ENCODE assay signal across 17 mouse cellular contexts in the genomic region with DNA sequence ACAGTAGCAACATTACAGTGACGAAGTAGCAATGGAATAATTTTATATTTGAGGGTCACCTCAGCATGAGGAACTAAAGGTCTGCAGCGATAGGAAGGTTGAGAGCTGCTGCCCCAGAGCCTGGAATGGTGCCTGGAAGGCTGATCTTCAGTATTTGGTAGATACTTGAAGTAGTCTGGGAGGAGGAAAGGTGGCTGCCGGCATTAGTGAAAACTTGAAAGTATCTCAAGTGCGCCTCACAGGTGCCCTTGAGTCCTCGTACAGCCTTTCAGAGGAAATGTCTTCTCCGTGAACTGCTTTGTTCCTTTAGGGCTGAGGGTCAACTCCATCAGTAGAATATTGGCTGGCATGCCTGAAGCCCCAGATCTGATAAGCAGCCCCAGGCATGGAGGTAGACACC. TPM values are rescaled to one million over a fixed set of nuclear protein-coding genes. Genes with fewer than 3 reads are reported as not detected.
DNase-seq lines count a peak whose midpoint lies in the region; ATAC-seq and TF ChIP-seq lines count a peak whose summit lies in the region.
"Had no signal": no experiment of that assay in that cellular context is flagged by ENCODE, and none has a peak within 500 bp of the region (broad histone marks: within the 10 kb centered on the region; RNA-seq: fewer than 3 reads in every experiment).

No protein-coding gene starts in this region.

- H3K4me1 ChIP-seq in liver, embryonic 13.5 days (replicated peaks), result peaks cover 68% of the 10 kb centered on the region
- H3K4me1 ChIP-seq in liver, embryonic 11.5 days (replicated peaks; ENCODE audit: control insufficient read depth, insufficient read depth, low read length), result peaks cover 19% of the 10 kb centered on the region
- H3K4me1 ChIP-seq in lung, adult 2 months (ENCODE audit: control insufficient read depth, insufficient read depth, low read length), result peaks cover 6% of the 10 kb centered on the region

- no peaks in the 10 kb centered on the region for H3K9me3 ChIP-seq in liver, embryonic 13.5 days (replicated peaks)
- H3K9me3 ChIP-seq in liver, embryonic 11.5 days (ENCODE audit: control insufficient read depth, low read length), result no peaks in the 10 kb centered on the region
- H3K9me3 ChIP-seq: embryonic facial prominence, embryonic 10.5 days; forebrain, embryonic 10.5 days; heart, embryonic 13.5 days had no signal

- H3K9ac ChIP-seq in liver, embryonic 13.5 days, result peak overlapping the region; percentile 9; the same call in 1 of the 2 replicates
- H3K9ac ChIP-seq in liver, embryonic 11.5 days (ENCODE audit: low read depth, low read length), result no peak overlapping the region

- ATAC-seq in liver, embryonic 13.5 days (ENCODE audit: low read depth), result no peak
- no peak for ATAC-seq in liver, embryonic 11.5 days (replicated peaks; ENCODE audit: low FRiP score)
- ATAC-seq: forebrain, embryonic 14.5 days had no signal

- no peak for TF ChIP-seq POLR2A in lung, adult 2 months (IDR thresholded peaks at IDR 0.05; ENCODE audit: borderline replicate concordance, extremely low read depth, low read depth, low read length)

- no peaks in the 10 kb centered on the region for H3K27me3 ChIP-seq in liver, embryonic 13.5 days
- H3K27me3 ChIP-seq in liver, embryonic 11.5 days (replicated peaks; ENCODE audit: control insufficient read depth, insufficient read depth, low read length), result no peaks in the 10 kb centered on the region

- no peak for TF ChIP-seq CTCF in lung, adult 2 months (IDR thresholded peaks at IDR 0.05; ENCODE audit: insufficient read depth, low read length)

- H3K4me3 ChIP-seq in liver, embryonic 13.5 days (replicated peaks), result no peak overlapping the region
- H3K4me3 ChIP-seq in liver, embryonic 11.5 days (ENCODE audit: low read depth, low read length), result no peak overlapping the region
- H3K4me3 ChIP-seq in lung, adult 2 months (replicated peaks; ENCODE audit: extremely low read depth, low read depth, low read length), result no peak overlapping the region
- H3K4me3 ChIP-seq: embryonic facial prominence, embryonic 10.5 days; erythroblast, embryonic 14.5 days; forebrain, embryonic 10.5 days; gastrocnemius, adult 2 months; heart, embryonic 13.5 days had no signal

- whole genome bisulfite sequencing in liver, embryonic 13.5 days (ENCODE audit: insufficient replicate concordance), result 77% methylated on average over 6 of the region's 6 CpGs
- 79% methylated on average over 6 of the region's 6 CpGs for WGBS in liver, embryonic 11.5 days
- WGBS in lung, adult 2 months, result 57% methylated on average over 6 of the region's 6 CpGs

- peak overlapping the region; percentile 87 for H3K27ac ChIP-seq in liver, embryonic 13.5 days
- no peak overlapping the region for H3K27ac ChIP-seq in liver, embryonic 11.5 days (ENCODE audit: low read depth, low read length)
- H3K27ac ChIP-seq: embryonic facial prominence, embryonic 10.5 days; forebrain, embryonic 10.5 days; gastrocnemius, adult 2 months; heart, embryonic 13.5 days had no signal

- peak overlapping the region; percentile 17; the same call in 1 of the 2 replicates for H3K4me2 ChIP-seq in liver, embryonic 13.5 days
- H3K4me2 ChIP-seq in liver, embryonic 11.5 days, result no peak overlapping the region
- H3K4me2 ChIP-seq: heart, embryonic 13.5 days had no signal

- 0 out of 2 replicates have a peak, but pooled peaks cover 2% of the 10 kb centered on the region for H3K36me3 ChIP-seq in liver, embryonic 13.5 days
- H3K36me3 ChIP-seq in liver, embryonic 11.5 days (ENCODE audit: control insufficient read depth, insufficient read depth, low read length), result no peaks in the 10 kb centered on the region
- H3K36me3 ChIP-seq: embryonic facial prominence, embryonic 10.5 days; forebrain, embryonic 10.5 days; heart, embryonic 13.5 days had no signal

- no peak for DNase-seq in liver, embryonic 13.5 days
- no peak for DNase-seq in liver, embryonic 11.5 days (ENCODE audit: low spot score)
- peak; percentile 23 for DNase-seq in lung, adult 2 months
- peak; percentile 36 for DNase-seq in lung, postnatal 10 days
- no peak for DNase-seq in right cerebral cortex, postnatal 36 days (ENCODE audit: low spot score in 2 of 2)
- no peak for DNase-seq in right cerebral cortex, adult 18-20 months
- no peak for DNase-seq in adrenal gland, adult (ENCODE audit: inconsistent age in 2 of 2, low spot score in 1 of 2)
- DNase-seq: adrenal gland, postnatal 25 days; gastrocnemius, adult 2 months; gastrocnemius, postnatal 36 days; heart, adult 11 months; heart, postnatal 36 days had no signal

RNA-seq across cellular contexts. Expression of gene Gss, which starts 2.9 kb away (rescaled TPM):
- 67.3 and 68.2 TPM in 2 replicates for polyA plus RNA-seq in liver, embryonic 13.5 days (2015; fragmentation: Nextera tagmentation; extraction: Ambion mirVana)
- 59.7 and 60.5 TPM in 2 replicates for polyA plus RNA-seq in liver, embryonic 11.5 days (2014; fragmentation: Nextera tagmentation; extraction: Ambion mirVana)
- polyA plus RNA-seq in lung, adult 2 months (2012; rRNA removed), result 32.7 and 35.4 TPM in 2 replicates

RNA-seq across cellular contexts. Expression of gene Myh7b, which starts 15.5 kb away (rescaled TPM):
- 2.2 TPM in 2 replicates for polyA plus RNA-seq in liver, embryonic 13.5 days (2015; fragmentation: Nextera tagmentation; extraction: Ambion mirVana)
- polyA plus RNA-seq in liver, embryonic 11.5 days (2014; fragmentation: Nextera tagmentation; extraction: Ambion mirVana), result 4.3 and 5.3 TPM in 2 replicates
- 0.07 TPM in 1 of 2 replicates, not detected in the other for polyA plus RNA-seq in lung, adult 2 months (2012; rRNA removed)

Comparison
In these comparisons a context has a peak if more than half of its experiments do, and no peak if none do; other contexts are left out.
1. DNase-seq: peak in lung, adult 2 months (single experiment) and lung, postnatal 10 days (single experiment); none in liver, embryonic 13.5 days (single experiment), liver, embryonic 11.5 days (single experiment), right cerebral cortex, postnatal 36 days (0 of 2), right cerebral cortex, adult 18-20 months (single experiment) and adrenal gland, adult (0 of 2).